Mouse (Mus musculus): Measurements from ENCODE around the gene Wdr4. TPM values are rescaled to one million over a fixed set of nuclear protein-coding genes. Genes with fewer than 3 reads are reported as not detected.

Gene Wdr4
- polyA plus RNA-seq, 1 experiment = 25.4 TPM

GRCm38 (mm10) chr17:31531441-31532158, 11.8 kb upstream of the Wdr4 start:
- H3K27ac ChIP-seq (ENCODE audit: insufficient read depth, low read length) = no peak overlapping the region
- H3K4me1 ChIP-seq (ENCODE audit: control insufficient read depth, insufficient read depth, low read length) = no peaks in the 10 kb centered on the region
- TF ChIP-seq CTCF (IDR thresholded peaks at IDR 0.05; ENCODE audit: borderline replicate concordance, insufficient read depth, low read depth, low read length) (no peak), POLR2A (IDR thresholded peaks at IDR 0.05; ENCODE audit: borderline replicate concordance, insufficient read depth, low read length) (no peak)
- WGBS = 77% methylated on average over 14 of the region's 14 CpGs
- no peak overlapping the region for H3K4me3 ChIP-seq (replicated peaks; ENCODE audit: insufficient read depth, low read depth, low read length)
- no peaks in the 10 kb centered on the region for H3K27me3 ChIP-seq (ENCODE audit: control insufficient read depth, insufficient read depth, low read length)
- no peak for DNase-seq

- DNase-seq = no peak
- Histone ChIP-seq H3K27ac (ENCODE audit: insufficient read depth, low read length) (no peak overlapping the region), H3K27me3 (ENCODE audit: control insufficient read depth, insufficient read depth, low read length) (no peaks in the 10 kb centered on the region), H3K4me3 (replicated peaks; ENCODE audit: insufficient read depth, low read depth, low read length) (no peak overlapping the region), H3K4me1 (ENCODE audit: control insufficient read depth, insufficient read depth, low read length) (0 out of 2 replicates have a peak, but pooled peaks cover 3% of the 10 kb centered on the region)
- TF ChIP-seq POLR2A (IDR thresholded peaks at IDR 0.05; ENCODE audit: borderline replicate concordance, insufficient read depth, low read length) = no peak
- TF ChIP-seq CTCF (IDR thresholded peaks at IDR 0.05; ENCODE audit: borderline replicate concordance, insufficient read depth, low read depth, low read length) = peak; percentile 48
- WGBS = 38% methylated on average over 15 of the region's 15 CpGs
Observed at GRCm38 (mm10) chr17:31529314-31529713, 9.5 kb upstream of the Wdr4 start.

GRCm38 (mm10) chr17:31525816-31526215, 6.0 kb upstream of the Wdr4 start:
- H3K27me3 ChIP-seq (ENCODE audit: control insufficient read depth, insufficient read depth, low read length) = no peaks in the 10 kb centered on the region
- H3K27ac ChIP-seq (ENCODE audit: insufficient read depth, low read length) = no peak overlapping the region
- peaks cover 8% of the 10 kb centered on the region; the same call in 1 of the 2 replicates for H3K4me1 ChIP-seq (ENCODE audit: control insufficient read depth, insufficient read depth, low read length)
- no peak for DNase-seq
- no peak overlapping the region for H3K4me3 ChIP-seq (replicated peaks; ENCODE audit: insufficient read depth, low read depth, low read length)
- 93% methylated on average over 3 of the region's 3 CpGs for WGBS
- TF ChIP-seq POLR2A (IDR thresholded peaks at IDR 0.05; ENCODE audit: borderline replicate concordance, insufficient read depth, low read length) (no peak), CTCF (IDR thresholded peaks at IDR 0.05; ENCODE audit: borderline replicate concordance, insufficient read depth, low read depth, low read length) (no peak)

GRCm38 (mm10) chr17:31525114-31525513, 5.3 kb upstream of the Wdr4 start:
- TF ChIP-seq POLR2A (IDR thresholded peaks at IDR 0.05; ENCODE audit: borderline replicate concordance, insufficient read depth, low read length) (no peak), CTCF (IDR thresholded peaks at IDR 0.05; ENCODE audit: borderline replicate concordance, insufficient read depth, low read depth, low read length) (no peak)
- no peak for DNase-seq
- WGBS = 91% methylated on average over 4 of the region's 4 CpGs
- H3K4me3 ChIP-seq (replicated peaks; ENCODE audit: insufficient read depth, low read depth, low read length) = no peak overlapping the region
- H3K27me3 ChIP-seq (ENCODE audit: control insufficient read depth, insufficient read depth, low read length) = no peaks in the 10 kb centered on the region
- no peak overlapping the region for H3K27ac ChIP-seq (ENCODE audit: insufficient read depth, low read length)
- peaks cover 8% of the 10 kb centered on the region; the same call in 1 of the 2 replicates for H3K4me1 ChIP-seq (ENCODE audit: control insufficient read depth, insufficient read depth, low read length)

DNA sequence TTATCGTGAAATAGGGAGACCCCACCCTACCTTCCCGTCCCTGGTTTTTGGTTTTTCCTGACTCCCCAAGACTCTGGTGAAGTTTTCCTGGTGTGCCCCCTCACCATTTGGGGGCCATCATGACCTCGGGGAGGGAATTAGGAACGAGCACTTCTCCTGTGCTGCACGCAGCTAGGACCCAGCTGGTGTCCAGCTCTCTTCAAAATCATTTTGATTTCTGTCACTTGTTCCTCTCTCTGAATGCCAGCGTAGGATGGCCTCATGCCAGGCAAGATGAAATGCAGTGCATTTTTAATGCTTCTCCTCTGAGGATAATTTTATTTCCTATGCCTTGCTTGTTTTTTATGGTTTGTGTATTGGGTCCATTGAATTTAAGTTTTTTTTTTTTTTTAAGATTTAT, 2.2 kb upstream of the Wdr4 start:
- Histone ChIP-seq H3K4me1 (ENCODE audit: control insufficient read depth, insufficient read depth, low read length) (peaks cover 8% of the 10 kb centered on the region; the same call in 1 of the 2 replicates), H3K27me3 (ENCODE audit: control insufficient read depth, insufficient read depth, low read length) (no peaks in the 10 kb centered on the region), H3K27ac (ENCODE audit: insufficient read depth, low read length) (peak overlapping the region; percentile 73), H3K4me3 (replicated peaks; ENCODE audit: insufficient read depth, low read depth, low read length) (no peak overlapping the region)
- TF ChIP-seq POLR2A (IDR thresholded peaks at IDR 0.05; ENCODE audit: borderline replicate concordance, insufficient read depth, low read length) (no peak), CTCF (IDR thresholded peaks at IDR 0.05; ENCODE audit: borderline replicate concordance, insufficient read depth, low read depth, low read length) (no peak)
- peak; percentile 46 to 52 for DNase-seq
- 11% methylated on average over 6 of the region's 6 CpGs for WGBS

DNA sequence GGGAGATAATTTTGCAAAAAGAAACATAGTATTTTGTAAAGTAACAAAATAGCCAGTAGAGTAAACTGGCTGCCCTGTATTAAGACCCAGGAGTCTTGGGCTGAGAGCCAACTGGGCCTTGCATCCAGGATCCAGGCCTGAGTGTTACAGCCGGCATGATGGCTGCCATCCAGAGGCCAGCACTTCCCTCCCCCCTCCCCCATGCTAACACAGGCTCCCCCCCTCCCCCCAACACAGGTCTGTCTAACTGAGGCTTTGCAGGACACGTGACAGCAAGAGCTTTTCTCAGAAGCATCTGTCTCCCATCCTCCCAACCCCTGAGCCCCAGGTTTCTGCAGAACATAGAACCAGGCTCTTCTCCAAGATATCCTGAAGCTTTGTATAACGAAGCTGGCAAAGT, 1.1 kb upstream of the Wdr4 start:
- H3K4me1 ChIP-seq (ENCODE audit: control insufficient read depth, insufficient read depth, low read length) = peaks cover 8% of the 10 kb centered on the region; the same call in 1 of the 2 replicates
- DNase-seq = peak; percentile 82 to 88
- peak overlapping the region; percentile 74 for H3K4me3 ChIP-seq (replicated peaks; ENCODE audit: insufficient read depth, low read depth, low read length)
- WGBS = 2% methylated on average over 3 of the region's 3 CpGs
- H3K27me3 ChIP-seq (ENCODE audit: control insufficient read depth, insufficient read depth, low read length) = no peaks in the 10 kb centered on the region
- TF ChIP-seq POLR2A (IDR thresholded peaks at IDR 0.05; ENCODE audit: borderline replicate concordance, insufficient read depth, low read length) (no peak), CTCF (IDR thresholded peaks at IDR 0.05; ENCODE audit: borderline replicate concordance, insufficient read depth, low read depth, low read length) (no peak)
- H3K27ac ChIP-seq (ENCODE audit: insufficient read depth, low read length) = no peak overlapping the region

DNA sequence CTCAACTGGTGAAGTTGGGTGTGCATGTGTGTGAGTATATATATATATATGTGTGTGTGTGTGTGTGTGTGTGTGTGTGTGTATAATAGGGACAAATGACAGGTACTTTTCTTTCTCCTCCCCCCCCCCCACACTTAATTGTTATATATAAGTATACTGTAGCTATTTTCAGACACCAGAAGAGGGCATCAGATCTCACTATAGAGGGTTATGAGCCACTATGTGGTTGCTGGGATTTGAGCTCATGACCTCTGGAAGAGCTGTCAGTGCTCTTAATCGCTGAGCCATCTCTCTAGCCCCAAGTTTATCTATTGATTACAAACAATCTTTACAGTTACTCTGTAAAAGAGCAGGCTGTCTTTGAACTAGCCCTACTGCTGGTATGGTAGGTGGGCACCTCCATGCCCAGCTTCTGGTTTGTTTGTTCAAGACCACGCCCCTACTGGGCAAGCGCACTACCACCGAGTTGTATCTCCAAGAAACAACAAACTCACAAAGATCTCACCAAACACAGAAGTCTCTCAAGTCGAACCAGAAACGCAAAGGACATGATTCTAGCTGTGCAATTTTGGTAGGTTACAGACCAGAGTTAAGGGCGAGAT, 335 bp downstream of the Wdr4 start:
- H3K4me3 ChIP-seq (replicated peaks; ENCODE audit: insufficient read depth, low read depth, low read length) = peak overlapping the region; percentile 74
- peaks cover 5% of the 10 kb centered on the region; the same call in 1 of the 2 replicates for H3K4me1 ChIP-seq (ENCODE audit: control insufficient read depth, insufficient read depth, low read length)
- no peaks in the 10 kb centered on the region for H3K27me3 ChIP-seq (ENCODE audit: control insufficient read depth, insufficient read depth, low read length)
- no peak overlapping the region for H3K27ac ChIP-seq (ENCODE audit: insufficient read depth, low read length)
- WGBS = 3% methylated on average over 7 of the region's 7 CpGs
- TF ChIP-seq CTCF (IDR thresholded peaks at IDR 0.05; ENCODE audit: borderline replicate concordance, insufficient read depth, low read depth, low read length) (no peak), POLR2A (IDR thresholded peaks at IDR 0.05; ENCODE audit: borderline replicate concordance, insufficient read depth, low read length) (no peak)
- no peak for DNase-seq

DNA sequence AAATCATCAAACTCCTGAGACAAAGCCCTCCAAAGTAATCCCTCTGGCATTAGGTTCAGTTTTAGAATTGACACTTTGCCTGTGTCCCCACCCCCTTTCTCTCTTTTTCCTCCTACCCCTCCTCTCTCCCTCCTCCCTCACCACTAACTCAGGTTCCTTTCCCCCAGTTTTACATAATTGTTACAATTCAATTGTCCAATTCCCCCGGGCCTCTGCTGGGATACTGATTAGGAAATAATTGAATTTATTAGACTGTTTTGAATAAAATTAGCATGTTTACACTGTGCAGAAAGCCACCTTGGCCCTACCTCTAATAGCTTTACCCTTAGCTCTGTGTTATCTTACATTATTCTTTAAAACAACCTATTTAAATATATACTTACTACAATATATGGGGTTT, 5.1 kb downstream of the Wdr4 start:
- Histone ChIP-seq H3K27me3 (ENCODE audit: control insufficient read depth, insufficient read depth, low read length) (no peaks in the 10 kb centered on the region), H3K4me1 (ENCODE audit: control insufficient read depth, insufficient read depth, low read length) (no peaks in the 10 kb centered on the region), H3K27ac (ENCODE audit: insufficient read depth, low read length) (no peak overlapping the region), H3K4me3 (replicated peaks; ENCODE audit: insufficient read depth, low read depth, low read length) (no peak overlapping the region)
- WGBS = 75% methylated on average over 1 of the region's 1 CpGs
- DNase-seq = no peak
- no peak for TF ChIP-seq CTCF (IDR thresholded peaks at IDR 0.05; ENCODE audit: borderline replicate concordance, insufficient read depth, low read depth, low read length)

All from cerebellum, adult 2 months (tissue).